ENCODE assay signal across 9 mouse cellular contexts in the genomic region with DNA sequence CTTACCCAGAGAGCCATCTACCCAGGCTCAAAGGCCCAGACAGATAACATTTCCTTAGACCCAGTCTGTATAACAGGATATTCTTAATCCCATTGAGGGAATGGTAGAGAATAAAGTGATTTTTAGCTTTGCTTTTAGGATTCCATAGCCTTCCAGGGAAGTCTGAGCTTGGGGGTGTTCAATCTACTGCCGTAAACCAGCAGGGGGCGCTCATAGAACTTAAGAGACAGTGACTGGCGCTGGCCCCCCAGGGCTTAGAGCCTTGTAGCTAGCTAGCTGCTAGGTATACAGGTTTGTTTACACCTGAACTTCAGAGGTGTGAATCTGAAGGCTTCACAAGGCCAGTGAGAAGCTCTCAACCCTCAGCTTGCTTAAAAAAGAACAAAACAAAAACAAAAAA. TPM values are rescaled to one million over a fixed set of nuclear protein-coding genes. Genes with fewer than 3 reads are reported as not detected.
A peak's percentile ranks its signal among the peaks of the same experiment; 100 is the strongest.
DNase-seq lines count a peak whose midpoint lies in the region; ATAC-seq and TF ChIP-seq lines count a peak whose summit lies in the region.
"Had no signal": no experiment of that assay in that cellular context is flagged by ENCODE, and none has a peak within 500 bp of the region (broad histone marks: within the 10 kb centered on the region; RNA-seq: fewer than 3 reads in every experiment).

No protein-coding gene starts in this region.

- H3K9ac ChIP-seq in hindbrain, postnatal 0 days (replicated peaks; ENCODE audit: low read length) = no peak overlapping the region
- no peak overlapping the region for H3K9ac ChIP-seq in limb, embryonic 14.5 days (ENCODE audit: low read depth, low read length, severe bottlenecking)
- H3K9ac ChIP-seq: neural tube, embryonic 12.5 days had no signal

- H3K27ac ChIP-seq in cortical plate, adult 2 months (ENCODE audit: insufficient read depth, low read length) = no peak overlapping the region
- H3K27ac ChIP-seq in hindbrain, postnatal 0 days = no peak overlapping the region
- H3K27ac ChIP-seq in limb, embryonic 14.5 days (replicated peaks; ENCODE audit: low read depth, low read length) = no peak overlapping the region
- H3K27ac ChIP-seq: neural tube, embryonic 12.5 days had no signal

- no peak overlapping the region for H3K4me2 ChIP-seq in hindbrain, postnatal 0 days (ENCODE audit: low read depth, low read length)
- H3K4me2 ChIP-seq in limb, embryonic 14.5 days (replicated peaks; ENCODE audit: low read depth, low read length, severe bottlenecking) = no peak overlapping the region
- H3K4me2 ChIP-seq: neural tube, embryonic 12.5 days had no signal

- peak; percentile 67 to 79 for DNase-seq in left cerebral cortex, adult 18-20 months (ENCODE audit: low spot score in 2 of 2)
- DNase-seq in left cerebral cortex, adult 8-10 months (ENCODE audit: low spot score in 2 of 2) = no peak
- peak; percentile 81 for DNase-seq in R1 (ENCODE audit: low read depth, low spot score)
- peak; percentile 86 for DNase-seq in hindbrain, postnatal 0 days (ENCODE audit: low spot score)
- peak; percentile 53 for DNase-seq in limb, embryonic 14.5 days (ENCODE audit: low spot score)
- DNase-seq in ovary, postnatal 14 days (ENCODE audit: low spot score) = peak; percentile 51
- peak; percentile 79 for DNase-seq in thymus, postnatal 25 days

- no peaks in the 10 kb centered on the region for H3K9me3 ChIP-seq in hindbrain, postnatal 0 days (ENCODE audit: low read length)
- no peaks in the 10 kb centered on the region for H3K9me3 ChIP-seq in limb, embryonic 14.5 days (ENCODE audit: control insufficient read depth, low read length)
- H3K9me3 ChIP-seq: neural tube, embryonic 12.5 days had no signal

- H3K4me3 ChIP-seq in cortical plate, adult 2 months (ENCODE audit: insufficient read depth, low read length) = no peak overlapping the region
- no peak overlapping the region for H3K4me3 ChIP-seq in hindbrain, postnatal 0 days (ENCODE audit: low read length)
- H3K4me3 ChIP-seq in limb, embryonic 14.5 days (replicated peaks; ENCODE audit: low read length) = no peak overlapping the region
- H3K4me3 ChIP-seq: neural tube, embryonic 12.5 days had no signal

- H3K4me1 ChIP-seq in cortical plate, adult 2 months (ENCODE audit: control insufficient read depth, insufficient read depth, low read length) = 0 out of 2 replicates have a peak, but pooled peaks cover 2% of the 10 kb centered on the region
- no peaks in the 10 kb centered on the region for H3K4me1 ChIP-seq in hindbrain, postnatal 0 days (ENCODE audit: insufficient read depth, low read length)
- peaks cover 9% of the 10 kb centered on the region for H3K4me1 ChIP-seq in limb, embryonic 14.5 days (ENCODE audit: control insufficient read depth, insufficient read depth, low read length)

- ATAC-seq in hindbrain, postnatal 0 days = no peak
- ATAC-seq in limb, embryonic 14.5 days (ENCODE audit: low FRiP score, low read depth) = no peak

- peaks cover 8% of the 10 kb centered on the region; the same call in 1 of the 2 replicates for H3K36me3 ChIP-seq in hindbrain, postnatal 0 days (ENCODE audit: insufficient read depth, low read length)
- H3K36me3 ChIP-seq in limb, embryonic 14.5 days (ENCODE audit: control insufficient read depth, insufficient read depth, low read length) = peaks cover 23% of the 10 kb centered on the region

- peak; percentile 54 for TF ChIP-seq CTCF in cortical plate, adult 2 months (IDR thresholded peaks at IDR 0.05; ENCODE audit: extremely low read depth, insufficient read depth, low read length)
- TF ChIP-seq CTCF in hindbrain, postnatal 0 days (IDR thresholded peaks at IDR 0.05; ENCODE audit: low read depth) = peak; percentile 69

- 10% methylated on average over 3 of the region's 3 CpGs for WGBS in hindbrain, postnatal 0 days
- 13% methylated on average over 3 of the region's 3 CpGs for WGBS in limb, embryonic 14.5 days

- no peak for TF ChIP-seq POLR2A in cortical plate, adult 2 months (IDR thresholded peaks at IDR 0.05; ENCODE audit: extremely low read depth, insufficient read depth, low read length)
- no peak for TF ChIP-seq POLR2A in limb, embryonic 14.5 days (IDR thresholded peaks at IDR 0.05; ENCODE audit: borderline replicate concordance, extremely low read depth, insufficient read depth, insufficient read length)

- no peaks in the 10 kb centered on the region for H3K27me3 ChIP-seq in hindbrain, postnatal 0 days (ENCODE audit: insufficient read depth, low read length)
- H3K27me3 ChIP-seq in limb, embryonic 14.5 days (ENCODE audit: control insufficient read depth, insufficient read depth, low read length) = no peaks in the 10 kb centered on the region
- H3K27me3 ChIP-seq: neural tube, embryonic 12.5 days had no signal

RNA-seq across cellular contexts. Expression of gene Prox2, which starts 18.3 kb away (rescaled TPM):
- total RNA-seq in left cerebral cortex, adult 18-20 months (2021) = 1 to 10 TPM in 1 of 2 experiments, under 1 TPM in 1; 1.00 to 2.3 TPM
- 1 to 10 TPM; 2.8 to 3.3 (median 3.1) TPM for total RNA-seq in left cerebral cortex, adult 8-10 months (2022)
- 1.5 and 1.8 TPM in 2 replicates for polyA plus RNA-seq in cortical plate, adult 2 months (2012; rRNA removed)
- total RNA-seq in hindbrain, postnatal 0 days (2014; rRNA removed) = 0.68 and 0.79 TPM in 2 replicates
- polyA plus RNA-seq in hindbrain, postnatal 0 days (2015; fragmentation: Nextera tagmentation; extraction: Ambion mirVana) = 1.4 and 2.0 TPM in 2 replicates
- 2.4 and 2.5 TPM in 2 replicates for polyA plus RNA-seq in limb, embryonic 14.5 days (2012; rRNA removed)
- 3.2 and 3.9 TPM in 2 replicates for polyA plus RNA-seq in limb, embryonic 14.5 days (2014; fragmentation: Nextera tagmentation; extraction: Ambion mirVana)

RNA-seq across cellular contexts. Expression of gene Dlst, which starts 18.4 kb away (rescaled TPM):
- 100 to 1,000 TPM; 147 to 157 TPM for total RNA-seq in left cerebral cortex, adult 18-20 months (2021)
- total RNA-seq in left cerebral cortex, adult 8-10 months (2022) = 100 to 1,000 TPM; 140 to 155 (median 152) TPM
- polyA plus RNA-seq in cortical plate, adult 2 months (2012; rRNA removed) = 144 and 150 TPM in 2 replicates
- total RNA-seq in hindbrain, postnatal 0 days (2014; rRNA removed) = 104 and 115 TPM in 2 replicates
- 104 and 108 TPM in 2 replicates for polyA plus RNA-seq in hindbrain, postnatal 0 days (2015; fragmentation: Nextera tagmentation; extraction: Ambion mirVana)
- 155 and 168 TPM in 2 replicates for polyA plus RNA-seq in limb, embryonic 14.5 days (2012; rRNA removed)
- 95.7 and 99.0 TPM in 2 replicates for polyA plus RNA-seq in limb, embryonic 14.5 days (2014; fragmentation: Nextera tagmentation; extraction: Ambion mirVana)

RNA-seq across cellular contexts. Expression of gene Rps6kl1, which starts 58.9 kb away (rescaled TPM):
- 10 to 100 TPM; 31.4 to 32.8 TPM for total RNA-seq in left cerebral cortex, adult 18-20 months (2021)
- 10 to 100 TPM; 35.0 to 37.6 (median 36.6) TPM for total RNA-seq in left cerebral cortex, adult 8-10 months (2022)
- polyA plus RNA-seq in cortical plate, adult 2 months (2012; rRNA removed) = 39.2 and 44.3 TPM in 2 replicates
- total RNA-seq in hindbrain, postnatal 0 days (2014; rRNA removed) = 42.0 TPM in 2 replicates
- 29.3 and 30.8 TPM in 2 replicates for polyA plus RNA-seq in hindbrain, postnatal 0 days (2015; fragmentation: Nextera tagmentation; extraction: Ambion mirVana)
- 0.37 and 0.43 TPM in 2 replicates for polyA plus RNA-seq in limb, embryonic 14.5 days (2012; rRNA removed)
- polyA plus RNA-seq in limb, embryonic 14.5 days (2014; fragmentation: Nextera tagmentation; extraction: Ambion mirVana) = 0.39 and 0.50 TPM in 2 replicates

Comparison
In these comparisons a context has a peak if more than half of its experiments do, and no peak if none do; other contexts are left out.
1. DNase-seq: peak in left cerebral cortex, adult 18-20 months (2 of 2), R1 (single experiment), hindbrain, postnatal 0 days (single experiment), limb, embryonic 14.5 days (single experiment), ovary, postnatal 14 days (single experiment) and thymus, postnatal 25 days (single experiment); none in left cerebral cortex, adult 8-10 months (0 of 2).